ENCODE assay signal across 24 mouse cellular contexts in the genomic region with DNA sequence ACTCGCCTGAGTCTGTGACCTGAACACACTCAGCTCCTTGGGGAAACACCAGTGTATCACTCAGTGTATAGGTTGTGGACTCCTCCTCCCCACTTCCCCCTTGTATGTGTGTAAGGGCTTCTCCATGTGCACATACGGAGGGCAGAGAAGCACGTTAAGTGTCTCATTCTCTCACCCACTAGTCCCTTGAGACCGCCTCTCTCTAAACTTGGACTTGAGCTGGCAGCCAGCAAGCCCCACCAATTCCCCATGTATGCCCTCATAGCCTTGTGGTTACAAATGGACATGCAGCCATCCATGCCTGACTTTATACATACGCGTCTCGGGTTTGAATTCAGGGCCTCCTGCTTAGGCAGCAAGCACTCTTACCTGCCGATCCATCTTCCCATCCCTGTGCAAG. TPM values are rescaled to one million over a fixed set of nuclear protein-coding genes. Genes with fewer than 3 reads are reported as not detected.
DNase-seq lines count a peak whose midpoint lies in the region; ATAC-seq and TF ChIP-seq lines count a peak whose summit lies in the region.
"Had no signal": no experiment of that assay in that cellular context is flagged by ENCODE, and none has a peak within 500 bp of the region (broad histone marks: within the 10 kb centered on the region; RNA-seq: fewer than 3 reads in every experiment).

No protein-coding gene starts in this region.

- TF ChIP-seq POLR2A in thymus, adult 2 months (IDR thresholded peaks at IDR 0.05; ENCODE audit: control insufficient read depth, extremely low read depth, insufficient read depth, low read length, poor library complexity): no peak

- H3K4me2 ChIP-seq in hindbrain, embryonic 15.5 days: no peak overlapping the region
- no peak overlapping the region for H3K4me2 ChIP-seq in hindbrain, embryonic 16.5 days (ENCODE audit: low read length)
- H3K4me2 ChIP-seq: forebrain, embryonic 13.5 days; heart, embryonic 13.5 days; hindbrain, embryonic 12.5 days had no signal

- WGBS in hindbrain, embryonic 15.5 days: 87% methylated on average over 8 of the region's 8 CpGs
- WGBS in hindbrain, embryonic 16.5 days: 94% methylated on average over 8 of the region's 8 CpGs
- WGBS in thymus, adult 2 months: 95% methylated on average over 8 of the region's 8 CpGs

- ATAC-seq in hindbrain, embryonic 15.5 days (ENCODE audit: low FRiP score, low read depth): peak; percentile 38; the same call in 1 of the 2 replicates
- no peak for ATAC-seq in hindbrain, embryonic 16.5 days
- ATAC-seq in neutrophil, adult 5-6 weeks (ENCODE audit: extremely low read depth, insufficient number of reproducible peaks, low FRiP score, poor library complexity, severe bottlenecking): 0 out of 2 replicates have a peak, but pooled peaks have one; percentile 11
- ATAC-seq: activated CD4-positive, CD25-positive, alpha-beta regulatory T cell, adult 4 months; CD4-positive, CD25-positive, alpha-beta regulatory T cell, adult 4 months; forebrain, embryonic 13.5 days; forebrain, embryonic 16.5 days; intestine, postnatal 0 days had no signal

- TF ChIP-seq CTCF in thymus, adult 2 months (IDR thresholded peaks at IDR 0.05; ENCODE audit: borderline replicate concordance, control insufficient read depth, extremely low read depth, insufficient read depth, low read length, poor library complexity): no peak

- H3K4me1 ChIP-seq in hindbrain, embryonic 15.5 days (replicated peaks): no peaks in the 10 kb centered on the region
- no peaks in the 10 kb centered on the region for H3K4me1 ChIP-seq in hindbrain, embryonic 16.5 days (ENCODE audit: control insufficient read depth, insufficient read depth, low read depth, low read length)
- H3K4me1 ChIP-seq in thymus, adult 2 months (replicated peaks; ENCODE audit: control insufficient read depth, insufficient read depth, low read length): no peaks in the 10 kb centered on the region
- H3K4me1 ChIP-seq: forebrain, embryonic 10.5 days; forebrain, embryonic 13.5 days; heart, embryonic 13.5 days; hindbrain, embryonic 12.5 days had no signal

- no peaks in the 10 kb centered on the region for H3K9me3 ChIP-seq in hindbrain, embryonic 15.5 days
- H3K9me3 ChIP-seq in hindbrain, embryonic 16.5 days (ENCODE audit: control insufficient read depth, low read length): peaks cover 3% of the 10 kb centered on the region; the same call in 1 of the 2 replicates
- H3K9me3 ChIP-seq: heart, embryonic 10.5 days; heart, embryonic 13.5 days; hindbrain, embryonic 12.5 days had no signal

- no peaks in the 10 kb centered on the region for H3K36me3 ChIP-seq in hindbrain, embryonic 15.5 days
- H3K36me3 ChIP-seq in hindbrain, embryonic 16.5 days (ENCODE audit: control insufficient read depth, insufficient read depth, low read length): no peaks in the 10 kb centered on the region
- H3K36me3 ChIP-seq in thymus, adult 2 months (ENCODE audit: control insufficient read depth, insufficient read depth, low read length): no peaks in the 10 kb centered on the region
- H3K36me3 ChIP-seq: forebrain, embryonic 10.5 days; heart, embryonic 10.5 days; hindbrain, embryonic 12.5 days had no signal

- no peak overlapping the region for H3K27ac ChIP-seq in hindbrain, embryonic 15.5 days (replicated peaks)
- H3K27ac ChIP-seq in hindbrain, embryonic 16.5 days (ENCODE audit: low read depth, low read length): no peak overlapping the region
- H3K27ac ChIP-seq in thymus, adult 2 months (ENCODE audit: control insufficient read depth, insufficient read depth, low read length): no peak overlapping the region
- H3K27ac ChIP-seq: forebrain, embryonic 10.5 days; forebrain, embryonic 13.5 days; heart, embryonic 10.5 days; heart, embryonic 13.5 days; hindbrain, embryonic 12.5 days had no signal

- no peak overlapping the region for H3K4me3 ChIP-seq in hindbrain, embryonic 15.5 days
- H3K4me3 ChIP-seq in hindbrain, embryonic 16.5 days (ENCODE audit: low read length): no peak overlapping the region
- no peak overlapping the region for H3K4me3 ChIP-seq in thymus, adult 2 months (ENCODE audit: control insufficient read depth, insufficient read depth, low read length)
- H3K4me3 ChIP-seq: forebrain, embryonic 10.5 days; forebrain, embryonic 13.5 days; heart, embryonic 10.5 days; heart, embryonic 13.5 days; hindbrain, embryonic 12.5 days had no signal

- H3K9ac ChIP-seq in hindbrain, embryonic 15.5 days: no peak overlapping the region
- H3K9ac ChIP-seq in hindbrain, embryonic 16.5 days (ENCODE audit: low read depth, low read length): no peak overlapping the region
- H3K9ac ChIP-seq: forebrain, embryonic 13.5 days; heart, embryonic 13.5 days; hindbrain, embryonic 12.5 days had no signal

- no peaks in the 10 kb centered on the region for H3K27me3 ChIP-seq in hindbrain, embryonic 15.5 days
- no peaks in the 10 kb centered on the region for H3K27me3 ChIP-seq in hindbrain, embryonic 16.5 days (replicated peaks; ENCODE audit: control insufficient read depth, insufficient read depth, low read length)
- H3K27me3 ChIP-seq in thymus, adult 2 months (ENCODE audit: control insufficient read depth, insufficient read depth, low read length): no peaks in the 10 kb centered on the region
- H3K27me3 ChIP-seq: forebrain, embryonic 13.5 days; heart, embryonic 13.5 days; hindbrain, embryonic 12.5 days had no signal

- peak; percentile 46 to 48 for DNase-seq in B cell, adult 2 months
- no peak for DNase-seq in thymus, adult 2 months
- no peak for DNase-seq in thymus, postnatal 25 days
- DNase-seq: adrenal gland, adult 8-10 months; adrenal gland, postnatal 25 days; cerebellum, adult 18-20 months; cerebellum, adult 9-10 months; cerebellum, postnatal 14 days; gastrocnemius, postnatal 14 days; heart, adult 18-20 months; heart, postnatal 14 days; heart, postnatal 4 days had no signal

RNA-seq across cellular contexts. Expression of gene Irf2bp2, which starts 16.9 kb away (rescaled TPM):
- polyA plus RNA-seq in hindbrain, embryonic 15.5 days (2015; fragmentation: Nextera tagmentation; extraction: Ambion mirVana): 9.1 and 9.2 TPM in 2 replicates
- 8.0 and 8.2 TPM in 2 replicates for polyA plus RNA-seq in hindbrain, embryonic 16.5 days (2015; fragmentation: Nextera tagmentation; extraction: Ambion mirVana)
- total RNA-seq in neutrophil, adult 5-6 weeks (2017): 65.3 and 69.0 TPM in 2 replicates
- polyA plus RNA-seq in thymus, adult 2 months (2012; rRNA removed): 71.7 and 113 TPM in 2 replicates

Comparison
In these comparisons a context has a peak if more than half of its experiments do, and no peak if none do; other contexts are left out.
1. DNase-seq: peak in B cell, adult 2 months (2 of 2); none in thymus, adult 2 months (single experiment) and thymus, postnatal 25 days (single experiment).